Mouse (Mus musculus): Measurements from ENCODE around the gene Rrp1. TPM values are rescaled to one million over a fixed set of nuclear protein-coding genes. Genes with fewer than 3 reads are reported as not detected.

Rrp1 gene
- polyA plus RNA-seq (2012; rRNA removed): 400 and 403 TPM in 2 replicates

DNA sequence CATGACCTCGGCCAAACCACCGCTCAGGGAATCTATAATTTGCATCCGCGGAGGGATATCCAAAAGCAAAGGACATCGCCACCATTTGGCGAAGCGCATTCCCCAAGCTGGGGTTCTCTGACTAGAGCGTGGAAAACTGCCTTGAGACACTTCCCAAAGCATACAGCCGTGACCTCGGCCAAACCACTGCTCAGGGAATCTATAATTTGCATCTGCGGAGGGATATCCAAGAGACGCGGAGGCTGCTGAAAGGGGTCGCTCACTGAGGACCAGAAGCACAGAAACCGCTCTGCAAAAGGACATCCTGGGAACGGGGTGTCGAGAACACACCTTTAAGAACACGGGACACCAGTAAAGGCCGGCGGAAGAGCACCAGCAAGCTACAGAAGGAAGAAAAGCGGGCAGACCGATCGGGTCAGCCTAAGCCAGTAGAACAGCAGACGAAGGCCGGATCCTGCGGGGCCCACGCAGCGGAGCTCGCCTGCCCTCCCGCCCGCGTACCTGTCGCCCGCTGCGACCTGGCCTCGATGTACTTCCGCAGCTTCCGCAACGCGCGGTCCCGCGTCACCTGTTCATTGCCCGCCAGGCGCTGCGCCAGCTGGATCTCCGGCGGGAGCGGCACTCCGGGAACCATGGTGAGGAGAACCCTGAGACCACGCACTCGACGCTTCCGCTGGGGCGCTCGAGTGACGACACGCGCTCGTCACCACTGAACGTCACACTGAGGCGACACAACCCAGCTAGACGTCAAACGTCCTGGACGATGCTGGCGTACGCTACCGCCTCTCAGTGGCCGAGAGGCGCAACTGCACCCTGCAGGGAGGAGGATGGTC, at the start of gene Rrp1:
Gene Rrp1, minus strand, starts transcription at position 725 of the 833 bp plus-strand sequence.

DNA sequence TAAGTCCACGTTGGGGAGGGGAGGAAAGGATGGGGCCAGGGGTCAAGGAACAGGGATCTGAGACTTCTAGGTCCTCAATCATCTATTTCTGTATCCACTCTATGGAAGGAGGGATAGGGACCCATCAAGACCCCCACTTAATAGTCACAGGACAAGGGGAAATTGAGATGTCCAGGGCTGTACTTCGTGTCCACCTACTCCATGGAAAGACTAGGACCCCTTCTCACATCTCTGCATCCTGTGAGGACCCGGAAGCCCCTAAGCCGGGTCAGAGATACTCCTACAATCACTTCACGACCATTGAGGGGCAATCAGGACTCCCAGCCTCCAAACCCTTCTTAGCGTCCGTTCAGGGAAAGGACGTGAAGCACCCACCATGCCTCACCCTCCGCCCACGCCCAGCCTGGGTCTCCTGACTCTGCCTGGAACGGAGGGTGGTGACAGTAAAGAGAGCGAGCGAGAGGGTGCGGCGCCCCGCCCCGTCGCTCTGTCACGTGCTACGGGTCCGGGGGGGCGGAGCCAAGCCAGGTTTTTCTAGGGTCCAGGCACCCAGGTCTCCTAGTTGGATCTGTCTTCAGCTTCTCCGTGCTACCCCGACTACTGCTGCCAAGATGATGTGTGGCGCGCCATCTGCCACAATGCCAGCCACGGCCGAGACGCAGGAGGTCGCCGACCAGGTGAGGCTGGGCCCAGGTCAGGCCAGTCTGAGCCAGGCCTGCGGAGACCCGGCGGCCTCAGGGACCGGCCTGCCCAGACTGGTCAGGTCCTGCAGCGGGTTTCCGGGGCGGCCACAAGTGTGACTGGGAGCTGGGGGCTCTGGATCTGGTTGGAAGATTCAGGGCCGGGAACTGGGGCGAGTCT, 12.6 kb upstream of the Rrp1 start, which contains the start of gene Cstb:
Gene Cstb, plus strand, starts transcription at position 489 of the 861 bp plus-strand sequence.

DNA sequence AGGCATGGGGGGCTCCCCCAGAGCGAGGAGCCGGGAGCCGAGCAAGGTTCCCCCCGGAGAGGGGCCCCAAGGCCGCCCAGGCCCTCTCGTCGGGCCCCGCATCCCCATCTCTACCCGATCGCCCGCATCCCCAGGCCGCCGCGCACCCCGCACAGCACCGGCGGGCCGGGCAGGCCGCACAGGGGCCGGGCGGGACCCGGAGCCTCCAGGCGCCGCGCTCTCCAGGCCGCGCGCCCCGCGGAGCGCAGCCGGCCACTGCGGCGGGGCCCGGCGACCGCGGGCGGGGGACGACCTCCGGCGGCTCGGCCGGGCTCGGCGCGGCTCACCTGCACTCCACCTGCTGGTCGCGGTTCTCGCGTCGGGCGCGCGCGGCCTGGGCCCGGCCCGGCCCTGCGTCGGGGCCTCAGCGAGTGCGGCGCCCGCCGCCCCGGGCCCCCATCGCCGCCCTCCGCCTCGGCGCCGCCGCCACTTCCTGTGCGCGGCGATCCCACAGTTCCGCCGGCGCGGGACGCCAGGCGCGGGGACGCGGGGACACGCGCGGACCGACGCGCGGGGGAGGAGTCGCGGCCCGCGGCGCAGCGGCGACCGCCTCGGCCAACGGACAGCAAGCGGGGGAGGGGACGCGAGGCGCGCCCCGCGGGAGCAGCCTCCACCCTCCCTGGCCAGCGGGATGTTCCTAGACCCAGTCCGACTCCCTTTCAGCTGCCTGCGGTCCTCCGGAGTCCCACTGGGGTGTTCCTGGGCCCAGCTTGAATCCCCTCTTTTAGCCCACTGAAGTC, 60.8 kb downstream of the Rrp1 start, which contains the start of gene Agpat3:
Gene Agpat3, minus strand, starts transcription at position 603 of the 779 bp plus-strand sequence.

Other genes with a start within 250 kb of the Rrp1 start
- gene D10Jhu81e, start 243.3 kb downstream of the Rrp1 start, polyA plus RNA-seq (2012; rRNA removed): 69.8 and 72.3 TPM in 2 replicates
- 16.0 and 17.4 TPM in 2 replicates for gene Pwp2, start 227.9 kb downstream of the Rrp1 start, polyA plus RNA-seq (2012; rRNA removed)
- gene Trappc10, start 168.4 kb downstream of the Rrp1 start, polyA plus RNA-seq (2012; rRNA removed): 46.6 and 51.6 TPM in 2 replicates
- 68.7 and 75.8 TPM in 2 replicates for gene Agpat3, start 60.6 kb downstream of the Rrp1 start, polyA plus RNA-seq (2012; rRNA removed)
- 83.0 and 84.1 TPM in 2 replicates for gene Cstb, start 12.6 kb upstream of the Rrp1 start, polyA plus RNA-seq (2012; rRNA removed)
- gene Pdxk, start 51.9 kb upstream of the Rrp1 start, polyA plus RNA-seq (2012; rRNA removed): 13.6 and 17.3 TPM in 2 replicates
- not detected in 2 replicates for gene Olfr1358, start 104.4 kb upstream of the Rrp1 start, polyA plus RNA-seq (2012; rRNA removed)
- 40.9 and 56.5 TPM in 2 replicates for gene Ilvbl, start 161.3 kb upstream of the Rrp1 start, polyA plus RNA-seq (2012; rRNA removed)
- gene Syde1, start 178.9 kb upstream of the Rrp1 start, polyA plus RNA-seq (2012; rRNA removed): 9.6 and 15.8 TPM in 2 replicates
- not detected in 2 replicates for gene Olfr1357, start 205.0 kb upstream of the Rrp1 start, polyA plus RNA-seq (2012; rRNA removed)